Mouse (Mus musculus) megakaryocyte, adult 5-6 weeks (primary cell): ENCODE results near the gene Smyd3. TPM values are rescaled to one million over a fixed set of nuclear protein-coding genes. Genes with fewer than 3 reads are reported as not detected.

Experiments
- ATAC-seq: 2 replicates; pipeline ENCODE4 v1.8.0; 2016; ENCODE audit warnings: mild to moderate bottlenecking, inconsistent platforms; ENCODE audit not compliant: poor library complexity, severe bottlenecking
- total RNA-seq, 2 experiments: library from RNA; stranded (forward) in 1 of 2; stranded (reverse) in 1 of 2; fragments of 153-499, 151-499 nt in 1 of 2; fragments of 221-1000, 200-1000 nt in 1 of 2; gene quantifications; 2 replicates each; pipeline versions ENCODE4 v1.2.3 to v1.2.4; 2015 to 2017

Smyd3 gene
- total RNA-seq, 2 experiments from 2014 or later, result 13.7 to 14.8 TPM

DNA sequence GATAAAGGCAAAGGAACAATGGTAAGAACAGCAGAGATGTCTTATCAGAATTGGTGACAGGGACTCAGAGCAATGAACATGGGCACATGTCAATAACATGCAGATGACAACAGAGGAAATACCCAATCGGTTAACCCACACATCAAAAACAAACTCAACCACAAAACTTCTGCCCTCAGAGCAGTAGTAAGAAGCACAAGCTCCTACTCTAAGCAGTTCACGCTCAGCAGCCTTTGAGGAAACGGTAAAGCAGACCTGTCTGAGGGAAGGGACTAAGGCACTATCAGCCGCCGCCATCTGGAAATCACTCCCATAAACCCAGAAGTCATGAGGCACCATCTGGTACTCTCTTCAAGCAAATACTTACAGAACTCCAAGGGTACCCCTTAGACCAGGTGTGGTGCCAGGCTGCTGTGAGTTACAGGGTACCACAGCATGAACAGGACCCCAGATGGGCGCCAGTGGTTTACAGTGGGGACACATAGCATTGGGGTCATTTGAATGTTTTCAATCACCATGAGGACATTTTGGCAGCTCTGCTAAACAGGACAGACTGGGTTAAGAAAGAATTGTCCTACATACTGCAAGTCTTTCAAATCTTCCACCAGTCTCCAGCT is 277.1 kb downstream of the Smyd3 start:
- ATAC-seq, result no peak

DNA sequence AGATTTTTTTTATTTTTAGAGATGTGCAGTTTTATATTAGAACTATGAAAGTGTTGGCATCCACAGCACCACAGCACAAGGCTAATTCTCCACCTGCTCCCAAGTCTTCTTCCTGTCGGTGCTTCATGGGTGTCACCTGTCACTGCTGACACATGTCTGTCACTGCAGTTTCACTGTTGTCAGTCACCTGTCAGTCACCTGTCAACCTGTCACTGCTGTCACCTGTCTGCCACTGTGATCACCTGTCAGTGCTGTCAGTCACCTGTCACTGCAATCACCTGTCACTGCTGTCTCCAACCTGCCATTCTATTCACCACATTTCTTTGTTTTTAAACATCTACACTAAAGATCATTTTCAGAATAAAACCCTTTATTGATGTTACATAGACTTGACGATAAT is 279.2 kb downstream of the Smyd3 start:
- ATAC-seq, result no peak

DNA sequence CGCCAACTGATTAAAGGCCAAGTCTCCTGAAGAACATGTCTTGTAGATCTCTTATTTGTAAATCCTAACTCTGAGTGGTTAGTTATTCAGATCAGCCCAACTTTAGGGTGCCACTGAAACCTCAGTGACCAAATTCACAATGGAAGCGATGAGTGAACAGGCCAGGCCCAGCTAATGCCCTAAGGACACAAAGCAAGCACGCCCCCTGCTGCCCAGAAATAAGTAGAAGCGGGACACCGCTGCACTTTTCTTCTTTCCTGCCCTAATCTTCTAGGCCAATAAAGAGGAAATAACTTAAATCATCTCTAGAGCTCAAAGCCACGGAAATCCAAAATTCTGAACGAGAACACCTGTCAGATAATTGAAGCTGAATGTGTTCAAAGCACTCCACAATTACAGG is 279.9 kb downstream of the Smyd3 start:
- 0 out of 2 replicates have a peak, but pooled peaks have one; percentile 52 for ATAC-seq

DNA sequence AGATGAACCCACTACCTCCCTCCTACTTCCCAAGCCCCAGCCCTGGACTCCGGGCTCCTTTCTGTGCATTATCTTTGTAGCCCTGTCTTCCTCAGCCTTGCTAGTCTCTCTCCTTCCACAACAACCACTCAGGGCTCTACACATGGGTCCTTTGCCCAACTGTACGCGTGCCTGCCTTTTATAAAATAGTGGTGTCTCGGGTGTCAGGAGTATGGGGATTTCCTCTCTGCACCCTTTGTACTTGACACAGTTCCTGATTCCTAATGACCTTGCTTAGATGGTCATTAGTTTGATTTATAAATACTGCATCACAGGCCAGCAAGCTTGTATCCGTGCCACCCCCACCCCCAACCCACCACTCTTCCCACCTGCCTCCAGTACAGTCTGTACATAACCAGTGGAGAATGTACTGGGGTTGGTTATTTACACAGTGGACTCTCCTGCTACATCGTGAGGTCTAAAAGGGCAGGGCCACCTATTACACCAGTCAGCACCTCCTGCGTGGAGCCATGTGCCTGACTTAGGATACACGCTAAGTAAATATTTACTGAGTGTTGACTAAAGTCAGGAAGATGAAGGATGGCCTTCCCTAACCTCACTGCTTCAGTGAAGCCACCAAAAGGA is 281.5 kb downstream of the Smyd3 start:
- no peak for ATAC-seq

DNA sequence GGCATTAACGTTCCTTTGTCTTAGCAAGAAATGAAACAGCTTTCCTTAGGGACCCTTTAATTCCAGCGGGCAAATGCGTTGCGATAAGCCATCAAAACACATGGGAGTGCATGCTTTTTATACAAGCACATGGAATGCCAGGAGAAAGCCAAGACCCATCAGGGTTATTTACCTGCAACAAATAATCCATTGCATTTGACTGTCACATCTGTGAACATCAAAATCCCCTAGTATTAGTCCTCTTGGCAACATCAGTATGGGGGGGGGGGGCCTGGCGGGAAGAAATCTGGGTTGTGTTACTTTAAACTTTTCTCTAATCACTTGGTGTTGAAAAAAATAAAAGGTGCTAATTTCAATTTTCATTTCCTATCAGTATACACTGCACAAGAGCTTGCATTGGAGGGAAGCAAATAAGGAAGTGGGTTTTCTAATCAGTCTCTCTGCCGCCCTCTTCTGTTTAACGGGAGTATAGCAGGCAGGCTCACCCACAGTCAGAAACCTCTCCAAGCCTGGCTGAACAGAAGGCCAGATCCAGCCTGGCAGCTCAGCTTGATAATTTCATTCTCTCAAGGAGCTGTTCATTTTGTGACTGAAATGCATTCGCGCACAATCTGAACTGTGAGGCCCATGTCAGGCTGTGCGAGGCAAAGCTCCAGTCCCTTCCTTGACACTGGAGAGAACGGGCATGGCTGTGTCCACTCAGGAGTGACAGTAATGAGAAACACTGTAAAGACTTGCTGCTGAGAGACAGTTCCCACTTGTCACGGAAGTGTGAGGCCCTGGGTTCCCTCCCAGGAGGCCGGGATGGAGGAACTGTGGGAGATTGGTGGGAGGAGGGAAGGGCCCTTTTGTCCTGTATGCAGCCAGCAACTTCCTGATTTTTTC is 285.8 kb downstream of the Smyd3 start:
- ATAC-seq, result peak; percentile 92

DNA sequence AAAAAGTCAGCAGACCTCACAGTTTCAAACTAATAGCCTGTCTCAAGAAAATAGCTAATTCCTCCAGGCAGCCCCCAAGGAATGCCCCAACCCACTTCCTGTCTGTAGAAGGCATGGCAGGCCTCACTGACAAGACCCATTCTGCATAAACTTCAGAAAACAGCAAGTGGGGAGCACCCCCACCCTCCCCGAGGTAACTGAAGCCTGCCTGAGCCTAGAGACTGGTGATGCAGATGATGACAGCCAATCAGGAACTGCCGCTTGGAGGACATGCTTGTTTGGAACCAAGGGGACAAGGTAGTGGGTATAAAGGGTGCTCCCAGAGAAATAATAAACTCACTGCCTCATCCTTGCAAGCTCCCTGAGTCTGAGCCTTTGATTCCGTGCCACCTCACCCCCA is 288.3 kb downstream of the Smyd3 start:
- no peak for ATAC-seq

DNA sequence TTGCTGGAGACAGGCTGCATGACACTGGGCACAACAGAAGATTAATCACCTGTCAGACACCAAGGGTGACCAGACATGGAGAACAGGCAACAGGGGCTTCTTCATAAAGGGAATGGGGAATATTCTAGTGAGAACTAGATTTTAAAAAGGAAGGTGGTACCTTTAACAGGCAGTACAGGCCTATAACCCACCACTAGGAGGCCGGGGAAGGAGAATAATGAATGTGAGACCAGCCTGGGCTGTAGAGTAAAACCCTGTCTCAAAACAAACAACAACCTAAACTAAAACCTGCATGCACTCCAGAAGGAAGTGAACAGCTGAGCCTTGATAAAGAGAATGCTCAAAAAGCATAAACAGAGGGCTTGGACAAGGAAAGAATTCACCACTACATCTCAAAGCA is 297.6 kb downstream of the Smyd3 start:
- ATAC-seq, result no peak

DNA sequence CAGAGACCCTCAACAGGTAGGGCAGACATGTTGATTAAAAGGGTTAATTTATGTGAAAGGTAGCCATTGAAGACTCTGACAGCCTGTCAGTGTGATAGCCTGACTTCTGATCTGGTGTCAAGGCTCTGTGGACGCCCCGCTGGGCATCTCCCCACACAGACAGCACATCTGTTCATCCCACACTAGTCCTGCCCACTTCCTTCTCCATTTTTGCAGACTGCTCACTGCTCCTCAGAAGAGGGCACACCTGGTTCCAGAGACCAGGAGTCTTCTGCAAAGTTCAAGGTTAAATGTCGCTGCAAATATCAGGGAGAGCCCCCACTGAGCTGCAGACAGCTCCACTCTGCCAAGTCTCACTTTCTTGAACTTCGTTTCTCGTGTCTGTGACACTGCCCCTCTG is 299.8 kb downstream of the Smyd3 start:
- ATAC-seq, result no peak

DNA sequence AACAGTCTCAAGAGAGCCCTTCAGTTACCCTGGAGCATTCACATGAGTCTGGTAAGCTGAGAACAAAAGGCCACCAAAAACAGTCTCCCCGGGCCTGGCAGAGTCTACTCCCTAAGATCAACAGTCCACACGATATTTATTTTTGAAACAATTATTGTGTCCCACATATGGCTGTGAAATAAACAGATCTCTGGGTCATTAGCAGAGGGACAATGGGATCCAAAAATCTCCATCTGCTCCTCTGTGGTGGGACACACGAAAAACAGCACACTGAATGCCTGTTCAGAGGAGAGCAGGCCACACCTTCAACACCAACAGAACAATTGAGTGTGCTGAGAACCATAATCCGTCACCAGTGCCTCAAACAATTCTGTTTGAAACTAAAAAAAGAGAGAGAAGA is 300.8 kb downstream of the Smyd3 start:
- ATAC-seq, result no peak

DNA sequence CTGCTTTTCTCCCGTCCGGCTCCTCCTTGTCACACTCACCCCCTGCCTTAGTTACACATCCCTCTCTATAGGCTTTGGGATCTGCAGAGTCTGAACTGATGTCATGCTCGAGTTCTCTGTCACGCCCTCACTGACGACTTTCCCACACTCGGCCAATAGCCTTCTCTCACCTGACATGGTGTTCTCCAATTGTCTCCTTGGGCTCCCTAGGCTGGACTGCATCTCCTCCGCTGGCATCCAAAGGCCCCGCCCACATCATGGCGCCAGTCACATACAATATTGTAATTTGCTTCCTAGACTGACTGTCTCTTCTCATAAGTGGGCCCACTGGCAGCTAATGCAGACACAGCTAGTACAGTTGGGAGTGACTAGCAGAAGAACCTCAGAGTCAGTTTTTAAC is 304.5 kb downstream of the Smyd3 start:
- ATAC-seq, result no peak

DNA sequence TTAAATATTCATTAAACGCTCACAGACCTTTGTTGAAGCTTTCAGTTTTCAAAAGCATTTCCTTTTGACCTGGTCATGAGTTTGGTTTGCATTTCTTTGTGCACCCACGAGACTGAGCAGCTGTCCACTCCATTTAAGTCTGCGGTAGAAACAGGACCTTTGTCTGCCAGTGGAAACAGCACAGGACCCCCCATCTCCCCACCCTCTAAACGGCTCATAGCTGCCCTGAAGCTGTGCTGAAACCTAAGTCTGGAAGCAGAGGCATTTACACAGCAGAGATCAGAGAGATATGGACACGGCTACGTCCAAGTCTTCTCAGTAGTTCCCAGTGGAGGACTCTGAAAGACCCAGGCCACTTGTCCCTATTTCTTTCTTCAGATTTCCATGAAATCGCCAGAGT is 305.5 kb downstream of the Smyd3 start:
- ATAC-seq, result no peak

DNA sequence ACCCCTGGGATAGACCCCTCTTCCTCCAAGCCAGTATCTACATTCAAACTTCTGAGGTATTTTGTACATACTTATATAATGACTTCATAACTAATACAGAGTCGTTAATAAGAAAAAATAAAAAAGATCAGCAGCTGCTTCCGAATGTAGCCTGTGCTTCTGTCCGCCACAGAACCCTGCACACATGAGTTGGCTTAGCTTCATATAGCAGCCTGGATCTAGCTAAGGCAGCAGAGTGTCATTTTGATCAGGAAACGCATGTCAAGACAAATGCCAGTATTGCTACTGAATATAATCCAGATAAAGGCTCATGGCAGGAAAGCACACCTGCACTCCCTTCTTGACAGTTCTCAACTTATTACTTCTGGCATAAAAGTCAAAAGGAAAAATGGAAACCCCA is 306.5 kb downstream of the Smyd3 start:
- no peak for ATAC-seq

DNA sequence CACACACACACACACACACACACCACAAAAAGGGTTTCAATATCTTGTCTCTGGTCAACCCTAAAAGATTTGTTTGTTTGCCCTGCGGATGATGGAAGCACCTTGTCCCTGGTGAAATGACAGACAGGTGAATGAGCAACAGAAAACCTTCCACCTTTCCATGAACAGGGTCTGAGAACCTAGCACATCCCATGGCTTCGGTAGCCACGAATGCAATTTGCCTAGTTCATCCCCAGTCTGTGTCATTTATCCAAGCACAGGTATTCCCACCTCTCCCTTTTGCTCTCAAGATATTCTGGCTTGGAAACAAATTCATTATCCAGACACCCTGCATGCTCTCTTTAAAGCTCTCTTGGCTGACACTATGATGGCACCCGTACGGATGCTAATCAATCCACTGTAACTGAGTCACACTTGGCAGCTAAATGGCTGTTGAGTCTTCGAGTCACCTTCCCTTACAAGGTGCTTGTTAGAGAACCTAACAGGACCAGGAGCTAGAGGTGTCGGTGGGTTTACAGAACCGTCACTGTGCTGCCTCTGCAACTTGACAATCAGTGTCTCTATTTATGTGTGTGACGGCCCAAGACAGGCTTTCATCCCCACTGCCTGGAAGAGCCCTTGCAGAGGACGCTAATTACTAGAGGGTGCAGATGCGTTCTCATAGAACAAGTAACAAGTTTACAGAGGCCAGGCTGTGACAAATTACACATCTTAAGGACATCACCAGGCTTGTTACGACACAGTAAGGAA is 309.8 kb downstream of the Smyd3 start:
- ATAC-seq, result no peak

DNA sequence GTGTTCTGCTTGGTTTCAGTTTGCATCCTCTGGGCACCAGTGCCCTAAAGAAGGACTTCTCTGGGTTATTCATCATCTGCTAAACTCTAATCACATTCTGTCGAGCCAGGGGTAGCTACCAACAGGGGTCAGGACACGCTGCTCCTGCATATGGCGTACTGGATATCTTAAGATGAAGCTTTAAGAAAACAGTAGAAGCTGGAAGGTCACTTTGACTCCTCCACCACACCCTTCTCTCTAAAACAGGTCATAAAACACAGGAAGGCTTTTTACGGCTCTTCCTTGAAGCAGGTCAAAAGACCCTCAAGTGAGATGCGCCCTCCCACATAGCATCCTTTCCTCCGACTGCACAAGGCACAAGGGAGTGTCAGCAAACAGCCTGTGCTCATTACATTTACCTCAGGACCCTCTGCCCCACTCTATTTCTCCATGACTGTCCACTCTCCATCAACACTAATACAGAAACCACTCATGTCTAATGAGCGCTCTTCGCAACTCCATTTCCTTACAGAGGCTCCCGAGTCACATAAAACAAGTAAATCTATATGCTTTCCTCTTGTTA is 310.6 kb downstream of the Smyd3 start:
- no peak for ATAC-seq

DNA sequence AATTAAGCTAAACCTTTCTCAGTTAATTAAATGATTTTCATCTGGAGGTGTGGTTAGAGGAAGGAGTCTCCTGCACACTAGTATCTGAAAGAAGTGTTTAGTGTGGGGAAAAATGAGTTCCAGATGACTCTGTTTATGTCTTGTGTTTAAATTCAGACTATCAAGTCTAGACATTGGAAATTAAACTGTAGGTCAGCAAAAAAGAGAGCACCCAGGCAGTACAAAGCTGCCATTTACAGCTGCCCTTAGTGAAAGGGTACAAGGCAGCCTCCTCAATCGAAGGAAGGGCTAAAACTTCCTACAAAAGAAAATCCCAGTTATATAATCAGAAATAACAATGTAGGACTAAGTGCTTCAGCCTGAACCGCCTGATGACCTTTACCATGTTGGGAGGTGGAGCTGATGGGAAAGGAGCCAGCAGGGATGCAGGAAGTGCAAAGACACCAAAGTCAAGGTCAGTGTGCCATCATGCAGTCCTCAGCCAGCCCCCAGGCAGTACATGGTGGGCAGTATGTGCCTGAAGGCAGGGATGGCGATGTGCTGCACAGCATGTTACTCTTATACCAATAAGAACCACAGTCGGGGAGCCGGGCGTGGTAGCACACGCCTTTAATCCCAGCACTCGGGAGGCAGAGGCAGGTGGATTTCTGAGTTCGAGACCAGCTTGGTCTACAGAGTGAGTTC is 319.2 kb downstream of the Smyd3 start:
- no peak for ATAC-seq

DNA sequence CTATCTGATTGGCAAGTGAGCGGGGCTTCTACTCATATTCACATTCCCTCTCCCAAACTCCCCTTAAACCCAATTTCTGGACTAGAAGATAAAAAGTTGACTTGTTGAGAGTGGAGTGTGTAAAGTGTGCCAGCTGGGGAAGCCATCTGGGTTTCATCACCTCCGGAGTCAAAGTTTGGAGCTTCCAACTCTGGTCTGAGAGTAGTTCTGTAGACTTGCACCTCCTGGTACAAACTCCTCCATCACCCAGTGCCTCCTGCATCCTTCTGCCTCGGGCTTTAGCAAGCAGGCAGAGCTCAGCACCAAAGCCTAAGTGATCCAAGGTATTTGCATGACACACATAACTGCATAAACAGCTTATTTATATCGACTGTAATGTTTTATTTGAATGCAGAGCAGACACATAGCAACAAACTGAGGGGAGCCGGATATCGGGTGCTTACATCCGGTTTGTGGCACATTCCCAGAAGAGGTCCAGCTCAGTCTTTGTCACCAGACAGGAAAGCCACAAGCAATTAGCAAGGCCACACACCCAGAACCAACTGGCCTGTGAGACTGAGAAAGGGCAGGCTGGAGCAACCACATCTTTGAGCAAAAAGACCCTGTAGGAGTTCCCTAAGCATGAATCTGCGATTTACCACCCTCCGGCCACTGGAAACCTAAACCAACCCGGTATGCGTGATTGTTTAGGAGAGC is 319.9 kb downstream of the Smyd3 start:
- no peak for ATAC-seq

DNA sequence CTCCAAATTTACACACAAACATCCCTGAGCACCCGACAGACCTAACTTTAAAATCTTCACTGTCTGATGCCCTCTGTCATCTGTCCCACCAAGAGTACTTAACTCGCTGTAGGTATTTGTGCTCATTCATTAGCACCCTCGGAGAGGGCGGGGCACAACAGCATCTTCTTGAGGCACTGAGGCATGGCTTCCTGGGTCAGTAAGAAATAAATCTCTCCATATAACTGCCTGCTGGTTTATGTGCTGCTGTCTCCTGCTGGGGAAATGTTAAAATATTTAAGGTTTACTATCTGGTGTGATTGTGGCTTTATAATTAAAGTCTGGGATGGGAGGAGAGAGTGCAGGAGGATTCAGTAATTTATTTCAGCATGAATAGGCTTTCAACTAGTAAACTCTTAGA is 320.7 kb downstream of the Smyd3 start:
- ATAC-seq, result no peak

DNA sequence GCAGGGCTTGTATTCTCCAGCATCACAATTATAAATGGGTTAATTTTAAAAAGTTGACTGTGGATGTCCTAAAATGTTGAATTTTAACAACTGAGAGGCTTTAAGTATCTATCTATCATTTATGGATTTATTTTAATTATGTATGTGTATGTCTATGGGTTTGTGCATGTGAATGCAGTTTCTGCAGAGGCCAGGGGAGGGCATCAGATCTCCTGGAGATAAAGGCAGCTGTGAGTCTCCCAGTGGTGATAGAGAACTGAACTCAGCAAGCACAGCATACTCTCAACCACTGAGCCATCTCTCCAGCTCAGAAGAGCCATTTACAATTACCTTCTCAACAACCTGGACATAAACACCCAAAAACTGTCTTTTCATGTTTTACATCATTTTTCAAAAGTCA is 321.4 kb downstream of the Smyd3 start:
- ATAC-seq, result no peak

DNA sequence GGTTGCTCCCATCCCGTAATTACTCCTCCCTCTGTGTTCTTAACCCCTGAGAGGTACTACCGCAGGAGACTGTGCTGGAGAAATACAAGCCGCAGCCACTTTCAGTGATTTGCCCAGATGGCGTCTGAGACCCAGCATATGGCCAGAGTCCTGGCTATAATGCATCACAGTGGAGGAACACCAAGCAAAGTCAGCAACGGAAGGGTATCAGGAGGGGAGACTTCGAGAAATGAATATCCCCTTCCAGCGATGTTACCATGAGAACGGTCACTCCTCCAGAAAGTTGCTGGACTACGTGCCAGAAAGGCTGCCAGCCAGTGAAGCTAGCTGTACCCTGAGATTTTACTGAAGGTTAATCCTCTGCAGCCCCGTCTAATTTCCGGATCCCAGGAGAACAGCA is 325.1 kb downstream of the Smyd3 start:
- ATAC-seq, result no peak

DNA sequence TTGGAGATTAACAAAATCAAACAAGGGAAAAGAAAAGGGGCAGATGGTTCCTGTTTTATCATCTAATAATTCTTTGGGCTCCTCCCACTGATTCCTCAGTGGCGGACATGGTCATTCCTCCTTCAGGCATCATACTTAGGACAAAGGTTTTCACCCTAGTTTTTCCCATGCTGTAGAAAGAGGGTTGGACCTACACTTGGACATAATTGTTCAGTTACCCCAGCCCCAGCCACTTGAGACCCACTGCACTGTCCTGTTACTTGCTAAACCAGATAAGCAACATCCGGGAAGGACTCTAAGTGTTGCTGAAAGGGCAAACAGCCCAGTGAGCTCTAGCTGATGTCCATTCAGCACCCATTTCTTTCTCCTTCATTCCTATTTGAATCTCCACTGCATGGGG is 327.0 kb downstream of the Smyd3 start:
- ATAC-seq, result no peak
